Mouse (Mus musculus) midbrain, embryonic 11.5 days (tissue): ENCODE results near the gene St8sia1. TPM values are rescaled to one million over a fixed set of nuclear protein-coding genes. Genes with fewer than 3 reads are reported as not detected.

ENCODE experiments used
- ATAC-seq: fragments of 200-750 bp; cut with Nextera tagmentation; 2 replicates; pipeline ENCODE4 v1.8.0; 2017; ENCODE audit warnings: moderate TSS enrichment, moderate library complexity; ENCODE audit not compliant: low FRiP score
- DNase-seq: peaks from one replicate; pipeline ENCODE4 v3.0.0; 2015; ENCODE audit warnings: low spot score; ENCODE audit errors: missing footprints
- H3K27ac ChIP-seq: fragments of 300-500 bp; sonication (generic); 2 replicates; pipeline ENCODE4 v1.5.1; 2014; ENCODE audit warnings: low read depth, low read length
- H3K27me3 ChIP-seq: fragments of 300-500 bp; sonication (generic); 2 replicates; pipeline ENCODE4 v1.6.1; 2014; ENCODE audit warnings: mild to moderate bottlenecking, low read length, moderate library complexity, mixed read lengths; ENCODE audit not compliant: control insufficient read depth, insufficient read depth
- H3K36me3 ChIP-seq: fragments of 300-500 bp; sonication (generic); 2 replicates; pipeline ENCODE4 v1.6.1; 2014; ENCODE audit warnings: mild to moderate bottlenecking, low read length, moderate library complexity, mixed read lengths; ENCODE audit not compliant: control insufficient read depth, insufficient read depth
- H3K4me1 ChIP-seq: fragments of 300-500 bp; sonication (generic); 2 replicates; pipeline ENCODE4 v1.6.1; 2014; ENCODE audit warnings: low read length; ENCODE audit not compliant: control insufficient read depth, insufficient read depth
- H3K4me2 ChIP-seq: fragments of 300-500 bp; sonication (generic); 2 replicates; pipeline ENCODE4 v1.6.1; 2014; ENCODE audit warnings: mild to moderate bottlenecking, moderate library complexity
- H3K4me3 ChIP-seq: fragments of 300-500 bp; sonication (generic); 2 replicates; pipeline ENCODE4 v1.5.1; 2014; ENCODE audit warnings: low read depth, low read length
- H3K9ac ChIP-seq: fragments of 300-500 bp; sonication (generic); 2 replicates; pipeline ENCODE4 v1.6.1; 2014; ENCODE audit warnings: low read length
- H3K9me3 ChIP-seq: fragments of 300-500 bp; sonication (generic); 2 replicates; pipeline ENCODE4 v1.6.1; 2016; ENCODE audit warnings: low read length; ENCODE audit not compliant: control insufficient read depth
- WGBS: fragments of 180-500 bp; shearing (Covaris S2); extraction: QIAGEN DNeasy Blood & Tissue Kit; methylation state at CpG from one replicate; pipeline ENCODE4 v1.1.7; 2014; 5-methylcytosine and 5-hydroxymethylcytosine counted together
- polyA plus RNA-seq: library from polyadenylated mRNA; unstranded; fragments of >200 nt; fragmentation: Nextera tagmentation; extraction: Ambion mirVana; gene quantifications from 2 replicates; pipeline ENCODE4 v1.2.1, GENCODE M21; 2014

The St8sia1 gene
- polyA plus RNA-seq, 1 experiment from 2014 or later, result 3.8 TPM

DNA sequence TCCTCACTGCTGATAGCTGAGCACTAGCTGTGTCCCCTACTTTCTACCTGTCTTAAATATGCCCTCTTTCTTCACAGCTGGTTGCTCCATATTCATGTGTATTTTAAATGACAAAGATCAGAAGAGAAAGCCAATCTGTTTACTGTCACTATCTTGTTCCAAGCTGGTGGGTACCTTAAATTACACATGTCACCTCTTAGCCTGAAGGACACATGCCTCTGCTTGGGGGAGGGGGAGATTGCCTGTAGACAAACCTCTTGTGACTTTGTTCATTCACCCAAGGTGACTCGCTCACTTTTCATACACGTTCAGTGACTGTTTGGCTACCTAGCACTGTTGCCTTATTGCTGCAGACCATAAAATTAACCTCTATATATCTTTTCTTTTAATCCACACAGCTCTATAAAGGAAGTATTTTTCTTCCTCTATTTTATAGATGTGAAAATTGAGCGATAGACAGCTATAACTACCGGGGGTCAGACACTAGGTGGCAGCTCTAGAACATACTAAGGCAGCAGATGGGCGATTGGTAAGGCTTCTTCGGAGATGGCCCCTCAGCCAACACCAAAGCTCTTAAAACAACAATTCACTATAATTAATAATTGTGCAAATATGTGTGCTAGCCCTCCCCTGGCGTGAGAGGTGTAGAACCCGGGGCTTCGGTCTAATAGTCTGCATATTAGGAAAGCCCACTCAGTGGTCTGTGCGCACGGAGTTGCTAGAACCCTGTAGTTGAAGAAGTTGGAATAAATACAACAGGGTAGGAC, 185.0 kb downstream of the St8sia1 start:
- Histone ChIP-seq H3K27ac (no peak overlapping the region), H3K27me3 (no peaks in the 10 kb centered on the region), H3K4me1 (peaks cover 2% of the 10 kb centered on the region; the same call in 1 of the 2 replicates), H3K4me2 (no peak overlapping the region), H3K9ac (no peak overlapping the region), H3K36me3 (no peaks in the 10 kb centered on the region), H3K4me3 (no peak overlapping the region), H3K9me3 (no peaks in the 10 kb centered on the region)
- WGBS, result 59% methylated on average over 11 of the region's 11 CpGs
- ATAC-seq, result peak; percentile 65
- peak; percentile 88 for DNase-seq

DNA sequence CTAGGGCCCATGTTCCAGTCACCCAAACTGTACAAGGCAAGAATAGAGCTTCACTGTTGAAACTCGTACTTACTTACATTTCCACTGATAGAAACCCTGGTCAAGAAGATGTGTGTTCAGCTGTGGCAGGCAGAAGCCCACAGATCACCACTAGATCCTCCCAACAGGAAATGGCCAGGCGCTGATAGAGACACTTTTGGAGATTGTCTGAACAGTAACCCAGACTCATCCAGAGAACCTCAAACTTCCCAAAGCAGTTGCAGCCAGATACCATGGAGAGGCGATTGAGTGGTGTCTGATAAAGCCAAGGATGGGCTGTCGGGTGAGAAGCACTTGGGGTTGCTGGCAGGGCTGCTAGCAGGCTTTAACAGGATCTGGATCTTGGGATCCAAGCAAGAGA, 187.3 kb downstream of the St8sia1 start:
- Histone ChIP-seq H3K4me3 (no peak overlapping the region), H3K36me3 (peaks cover 16% of the 10 kb centered on the region), H3K27ac (no peak overlapping the region), H3K4me1 (peaks cover 2% of the 10 kb centered on the region; the same call in 1 of the 2 replicates), H3K4me2 (no peak overlapping the region), H3K27me3 (no peaks in the 10 kb centered on the region), H3K9ac (no peak overlapping the region), H3K9me3 (no peaks in the 10 kb centered on the region)
- WGBS, result 76% methylated on average over 4 of the region's 4 CpGs
- no peak for ATAC-seq
- no peak for DNase-seq

GRCm38 (mm10) chr6:142773566-142773965, 190.7 kb downstream of the St8sia1 start:
- Histone ChIP-seq H3K27me3 (no peaks in the 10 kb centered on the region), H3K27ac (no peak overlapping the region), H3K9me3 (no peaks in the 10 kb centered on the region), H3K9ac (no peak overlapping the region), H3K4me1 (no peaks in the 10 kb centered on the region), H3K4me2 (no peak overlapping the region), H3K36me3 (peaks cover 23% of the 10 kb centered on the region), H3K4me3 (no peak overlapping the region)
- ATAC-seq (no peak), DNase-seq (no peak)
- 87% methylated on average over 5 of the region's 5 CpGs for WGBS

GRCm38 (mm10) chr6:142771643-142772042, 192.6 kb downstream of the St8sia1 start:
- DNase-seq (no peak), ATAC-seq (no peak)
- Histone ChIP-seq H3K4me2 (no peak overlapping the region), H3K9ac (no peak overlapping the region), H3K27me3 (no peaks in the 10 kb centered on the region), H3K4me1 (no peaks in the 10 kb centered on the region), H3K36me3 (peaks cover 27% of the 10 kb centered on the region), H3K9me3 (no peaks in the 10 kb centered on the region), H3K4me3 (no peak overlapping the region), H3K27ac (no peak overlapping the region)
- WGBS, result 91% methylated on average over 4 of the region's 4 CpGs

Other genes starting within 250 kb of the St8sia1 start
- gene Cmas, start 207.8 kb downstream of the St8sia1 start, polyA plus RNA-seq, result 133 and 136 TPM in 2 replicates
- gene Sult6b2, start 159.9 kb downstream of the St8sia1 start, polyA plus RNA-seq, result 0.14 and 0.16 TPM in 2 replicates
- 29.1 and 29.2 TPM in 2 replicates for gene C2cd5, start 135.7 kb upstream of the St8sia1 start, polyA plus RNA-seq
- 30.7 and 32.3 TPM in 2 replicates for gene Etnk1, start 202.8 kb upstream of the St8sia1 start, polyA plus RNA-seq